Mouse (Mus musculus): Measurements from ENCODE around the gene Rpa1. TPM values are rescaled to one million over a fixed set of nuclear protein-coding genes. Genes with fewer than 3 reads are reported as not detected.
"Not testable (repeated sequence)": the region's sequence is repeated elsewhere in the genome, so short reads cannot be mapped to it uniquely, and the experiment has no call there.

The Rpa1 gene
- polyA plus RNA-seq, 3 experiments from 2014 or later: 199 to 296 (median 217) TPM

DNA sequence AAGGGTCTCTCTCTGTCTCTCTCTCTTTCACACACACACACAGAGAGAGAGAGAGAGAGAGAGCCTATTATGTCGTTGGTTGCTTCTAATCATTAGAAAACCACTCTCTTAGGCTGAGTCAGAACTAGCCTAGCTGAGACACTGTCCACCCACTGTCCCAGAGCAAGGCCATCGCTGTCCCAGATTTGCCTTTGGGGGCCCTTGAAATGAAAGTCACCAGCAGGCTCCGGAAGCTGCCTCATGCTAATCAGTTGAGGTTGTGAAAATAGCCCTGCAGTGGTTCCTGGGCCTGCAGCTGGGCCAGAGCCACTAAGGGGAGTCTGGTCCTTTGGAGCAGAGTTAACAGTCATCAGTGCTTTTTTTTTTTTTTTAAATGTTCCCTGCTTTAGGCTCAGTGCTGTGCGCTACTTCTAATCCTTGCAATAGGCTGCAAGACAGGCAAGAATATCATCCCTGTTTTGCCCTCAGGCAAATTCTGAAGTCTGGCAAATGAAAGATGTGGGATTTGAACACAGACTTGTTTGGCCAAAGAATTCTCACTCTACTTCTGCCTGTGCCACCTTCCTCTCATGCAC, 62.1 kb downstream of the Rpa1 start:
- no peak for ATAC-seq

DNA sequence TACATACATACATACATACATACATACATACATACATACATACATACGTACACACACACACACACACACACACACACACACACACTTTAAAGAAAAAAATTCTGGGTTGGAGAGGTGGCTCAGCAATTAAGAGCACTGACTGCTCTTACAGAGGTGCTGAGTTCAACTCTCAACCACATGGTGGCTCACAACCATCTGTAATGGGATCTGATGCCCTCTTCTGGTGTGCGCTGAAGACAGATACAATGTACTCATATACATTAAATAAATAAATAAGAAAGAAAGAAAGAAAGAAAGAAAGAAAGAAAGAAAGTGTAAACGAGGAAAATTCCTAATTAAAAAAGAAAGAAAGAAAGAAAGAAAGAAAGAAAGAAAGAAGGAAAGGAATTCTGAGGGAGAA, 64.3 kb downstream of the Rpa1 start:
- not testable (repeated sequence) for ATAC-seq

DNA sequence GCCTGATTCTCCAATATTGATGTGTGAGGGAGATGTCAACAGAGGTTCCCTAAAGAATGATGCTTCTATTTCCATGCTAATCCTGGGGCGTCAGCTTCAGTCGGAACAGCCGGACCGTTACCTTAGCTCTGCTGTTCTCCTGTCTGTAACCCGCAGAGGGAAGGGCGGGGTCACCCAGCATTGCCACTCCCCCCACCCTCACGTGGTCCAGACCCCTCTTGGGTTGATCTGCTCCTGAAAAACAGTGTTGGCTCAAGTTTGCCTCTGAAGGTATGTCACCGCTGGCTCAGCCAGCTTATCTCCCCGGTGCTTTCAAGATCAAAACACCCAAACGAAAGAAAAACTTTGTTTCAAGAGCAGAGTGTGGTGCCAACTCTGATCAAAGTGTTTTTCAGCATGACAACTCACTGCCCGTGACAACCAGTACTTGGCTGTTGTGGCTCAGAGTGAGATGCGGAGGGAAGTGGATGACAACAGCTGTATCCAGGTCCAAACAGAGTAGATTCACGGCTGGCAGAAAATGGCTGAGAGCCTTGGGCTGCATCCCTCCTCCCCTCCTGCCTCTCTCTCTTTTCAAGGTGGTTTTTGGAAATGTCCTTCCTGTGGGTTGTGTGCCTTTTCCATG, 65.5 kb downstream of the Rpa1 start:
- peak; percentile 73 for ATAC-seq

- no peak for ATAC-seq
These were observed 66.5 kb downstream of the Rpa1 start for GRCm38 (mm10) chr11:75281380-75282256.

DNA sequence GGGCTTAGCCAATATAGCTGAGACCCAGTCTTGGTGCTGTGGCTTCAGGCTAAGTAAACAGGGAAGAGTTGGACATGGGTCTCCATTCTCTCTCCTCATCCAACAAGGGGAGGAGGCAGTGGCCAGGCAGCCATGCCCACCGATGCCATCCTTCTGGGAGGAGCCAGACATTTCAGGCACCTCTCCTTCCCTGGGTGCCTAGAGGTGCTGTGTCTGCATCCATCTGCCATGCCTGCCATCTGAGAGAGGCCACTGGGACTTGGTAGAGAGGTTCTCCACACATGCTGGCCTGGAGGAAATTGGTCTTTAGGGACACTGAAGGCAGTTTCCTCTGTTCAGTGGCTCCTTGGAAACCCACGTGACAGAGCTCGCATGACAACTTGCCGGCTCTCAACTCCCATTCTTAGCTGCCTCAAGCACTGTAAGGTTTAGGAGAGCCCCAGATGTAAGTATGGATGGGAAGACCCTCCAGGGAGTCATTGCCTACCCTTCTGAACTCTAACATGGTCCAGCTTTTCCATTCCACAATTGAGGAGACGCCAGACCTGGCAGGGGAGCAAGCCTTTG, 67.6 kb downstream of the Rpa1 start:
- no peak for ATAC-seq

GRCm38 (mm10) chr11:75280066-75280410, 68.1 kb downstream of the Rpa1 start:
- ATAC-seq: no peak

GRCm38 (mm10) chr11:75279342-75280065, 68.6 kb downstream of the Rpa1 start:
- peak; percentile 60 for ATAC-seq

GRCm38 (mm10) chr11:75279013-75279341, 69.1 kb downstream of the Rpa1 start:
- no peak for ATAC-seq

DNA sequence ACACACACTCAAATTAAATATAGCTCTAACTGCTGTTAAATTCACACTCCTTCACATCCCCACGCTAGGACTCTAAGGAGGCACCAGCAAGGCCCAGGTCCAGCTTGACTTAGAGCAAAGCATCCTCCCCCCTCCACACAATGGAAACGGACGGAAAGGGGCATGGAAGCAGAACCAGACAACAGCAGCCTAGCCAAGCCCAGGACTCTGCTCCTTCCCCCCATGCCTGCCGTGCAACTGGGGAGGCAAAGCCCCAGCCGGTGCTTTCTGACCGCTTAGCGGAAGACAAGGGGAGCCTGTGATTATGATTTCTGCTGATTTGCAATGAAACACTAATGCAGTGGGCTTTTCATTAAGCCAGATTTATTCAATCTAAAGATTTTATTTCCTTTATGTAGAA, 70.0 kb downstream of the Rpa1 start:
- ATAC-seq: no peak

DNA sequence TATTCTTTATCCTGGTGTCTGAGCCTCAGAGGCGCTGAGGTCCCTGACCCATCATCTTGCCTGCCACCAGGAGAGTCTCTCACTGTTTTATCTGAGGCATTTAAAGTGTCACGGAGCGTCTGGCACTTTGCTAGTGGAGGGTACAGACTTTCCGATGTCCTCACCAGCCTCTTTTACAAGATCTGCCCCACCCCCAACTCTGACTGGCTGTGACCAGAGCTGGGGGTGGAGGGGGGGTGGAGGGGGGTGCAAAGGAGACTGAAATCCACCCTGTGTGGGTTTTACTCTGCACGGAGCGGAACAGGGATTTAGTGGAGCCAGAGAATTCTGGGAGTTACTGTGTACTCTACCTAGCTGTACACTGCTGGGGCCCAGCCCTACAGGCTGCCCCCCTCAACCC, 73.1 kb downstream of the Rpa1 start:
- ATAC-seq: no peak

- no peak for ATAC-seq
These were observed 74.7 kb downstream of the Rpa1 start for GRCm38 (mm10) chr11:75273466-75273865.

GRCm38 (mm10) chr11:75270985-75271434, 77.1 kb downstream of the Rpa1 start:
- no peak for ATAC-seq

DNA sequence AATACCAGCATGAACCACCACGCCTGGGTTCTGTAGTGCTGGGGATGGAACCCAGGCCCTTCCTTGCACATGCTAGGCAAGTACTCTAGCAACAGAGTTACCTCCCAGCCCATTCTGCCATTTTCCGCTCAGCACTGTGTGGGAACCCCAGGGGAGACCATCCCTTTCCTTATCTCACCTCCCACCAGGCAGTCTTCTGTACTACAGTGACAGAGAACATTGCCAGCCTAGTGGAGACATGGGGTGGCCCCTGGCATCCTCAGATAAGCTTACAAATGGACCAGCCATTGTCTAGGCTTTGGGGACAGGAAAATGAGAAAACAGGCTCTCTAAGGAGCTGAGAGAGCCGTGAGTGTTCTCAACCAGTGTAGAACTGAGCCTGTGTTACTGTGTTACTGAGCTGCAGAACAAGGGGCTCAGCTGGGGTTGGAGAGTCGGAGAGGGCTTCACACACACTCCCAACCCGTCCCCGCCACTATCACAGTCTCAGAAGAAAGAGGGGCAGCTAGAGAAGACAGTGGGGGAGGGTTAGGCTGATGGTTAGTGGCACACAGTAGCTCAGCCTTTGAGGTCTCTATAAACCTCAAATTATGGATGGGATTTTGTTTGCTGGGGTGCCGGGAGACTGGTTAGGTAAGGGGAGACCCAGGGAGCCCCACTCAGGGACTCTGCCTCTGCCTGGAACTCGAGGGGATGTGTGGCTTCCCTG, 77.7 kb downstream of the Rpa1 start:
- ATAC-seq: no peak

DNA sequence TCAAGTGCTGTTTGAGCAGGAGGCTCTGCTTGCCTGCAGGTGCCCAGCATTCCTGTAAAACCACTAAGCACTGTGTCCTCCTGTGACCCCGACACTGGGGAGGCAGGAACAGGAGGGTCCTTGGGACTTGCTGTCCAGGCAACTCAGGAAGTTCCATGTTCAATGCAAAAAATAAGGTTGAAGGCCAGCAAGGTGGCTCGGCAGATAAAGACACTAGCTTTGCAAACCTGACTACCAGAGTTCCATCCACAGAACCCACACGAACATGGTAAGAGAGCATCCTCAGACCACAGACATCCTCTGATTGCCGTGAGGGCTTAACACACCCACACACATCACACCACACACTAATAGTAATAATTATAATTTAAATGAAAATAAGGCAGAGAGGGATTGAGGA, 78.9 kb downstream of the Rpa1 start:
- ATAC-seq: no peak

- ATAC-seq: no peak
These were observed 79.6 kb downstream of the Rpa1 start for GRCm38 (mm10) chr11:75268492-75268891.

GRCm38 (mm10) chr11:75267826-75268281, 80.3 kb downstream of the Rpa1 start:
- no peak for ATAC-seq

DNA sequence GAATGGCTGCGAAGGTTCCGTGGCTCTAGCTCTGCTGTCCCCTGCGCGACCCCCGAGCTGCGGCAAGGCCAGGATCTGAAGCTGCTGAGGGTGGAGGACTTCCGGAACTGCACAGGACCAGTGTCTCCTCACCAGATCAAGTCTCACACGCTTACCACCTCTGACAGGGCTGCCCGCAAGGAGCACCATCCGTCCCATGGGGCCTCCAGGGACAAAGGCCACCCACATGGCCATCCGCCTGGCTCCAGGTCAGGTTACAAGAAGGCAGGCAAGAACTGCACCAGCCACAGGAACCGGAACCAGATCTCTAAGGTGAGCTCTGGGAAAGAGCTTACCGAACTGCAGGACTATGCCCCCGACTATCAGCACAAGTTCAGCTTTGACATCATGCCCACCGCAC, 82.6 kb downstream of the Rpa1 start:
- ATAC-seq: no peak

DNA sequence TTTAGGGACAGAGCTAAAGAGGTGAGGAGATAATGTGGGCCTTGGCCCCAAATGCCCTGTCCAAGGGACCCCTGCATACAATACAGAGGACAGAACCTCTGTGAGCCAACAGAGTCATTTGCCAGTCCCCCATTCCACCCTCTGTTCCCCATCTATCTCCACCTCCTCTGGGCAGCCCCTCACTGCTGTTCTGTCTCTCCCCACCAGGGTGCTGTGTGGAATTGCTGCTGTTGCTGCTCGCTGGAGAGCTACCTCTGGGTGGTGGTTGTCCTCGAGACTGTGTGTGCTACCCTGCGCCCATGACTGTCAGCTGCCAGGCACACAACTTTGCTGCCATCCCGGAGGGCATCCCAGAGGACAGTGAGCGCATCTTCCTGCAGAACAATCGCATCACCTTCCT, 83.6 kb downstream of the Rpa1 start:
- no peak for ATAC-seq

- no peak for ATAC-seq
These were observed 84.2 kb downstream of the Rpa1 start for GRCm38 (mm10) chr11:75263964-75264312.

- ATAC-seq: no peak
These were observed 84.7 kb downstream of the Rpa1 start for GRCm38 (mm10) chr11:75263274-75263963.

GRCm38 (mm10) chr11:75262791-75263190, 85.3 kb downstream of the Rpa1 start:
- ATAC-seq: no peak

DNA sequence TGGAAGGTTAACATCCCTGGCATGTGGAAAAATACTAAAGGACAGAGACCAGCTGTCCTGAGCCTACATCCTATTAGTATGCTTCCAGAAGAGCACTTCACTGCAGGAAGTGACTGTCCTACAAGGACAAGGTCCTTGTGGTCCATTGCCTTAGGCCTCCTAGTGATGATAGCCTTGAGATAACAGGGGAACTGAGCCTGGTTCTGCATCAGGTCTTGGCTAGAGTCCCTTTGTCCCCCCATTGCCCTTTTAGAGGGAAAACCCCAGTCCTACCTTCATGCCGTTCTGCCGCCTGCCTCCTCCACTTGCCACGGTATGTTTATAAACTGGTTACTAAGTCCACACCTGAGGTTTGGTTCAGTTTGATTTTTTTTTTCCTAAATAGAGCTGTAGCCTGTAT, 85.9 kb downstream of the Rpa1 start:
- no peak for ATAC-seq
